Mouse (Mus musculus) T-cell, adult 66 days (primary cell): ENCODE results near the gene Rsbn1l. TPM values are rescaled to one million over a fixed set of nuclear protein-coding genes. Genes with fewer than 3 reads are reported as not detected.

Experiments used
- total RNA-seq, 2 experiments: library from RNA; stranded (reverse); gene quantifications; 3 replicates in 1 of 2; 4 replicates in 1 of 2; pipeline ENCODE4 v1.2.4; 2023

Rsbn1l gene
- 10 to 100 TPM; 65.7 to 68.1 TPM for total RNA-seq

DNA sequence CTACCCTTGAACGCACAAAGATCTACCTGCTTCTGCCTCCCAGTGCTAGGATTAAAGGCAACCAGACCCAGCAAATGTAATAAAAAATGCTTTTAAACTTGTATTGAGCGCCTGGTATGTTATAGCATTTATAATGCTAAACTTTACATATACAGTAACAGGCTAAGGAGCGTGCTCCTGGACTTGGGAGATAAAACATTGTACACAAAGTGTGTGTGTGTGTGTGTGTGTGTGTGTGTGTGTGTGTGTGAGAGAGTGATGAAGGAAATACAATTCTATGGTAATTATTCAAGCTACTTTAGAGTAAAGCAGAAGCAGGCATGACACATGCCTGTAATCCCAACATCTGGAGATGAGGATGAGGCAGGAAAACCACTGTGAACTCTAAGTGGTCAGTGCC is at the start of gene Rsbn1l:
Rsbn1l (minus strand) TSS at position 101 of the 400 bp plus-strand sequence.

DNA sequence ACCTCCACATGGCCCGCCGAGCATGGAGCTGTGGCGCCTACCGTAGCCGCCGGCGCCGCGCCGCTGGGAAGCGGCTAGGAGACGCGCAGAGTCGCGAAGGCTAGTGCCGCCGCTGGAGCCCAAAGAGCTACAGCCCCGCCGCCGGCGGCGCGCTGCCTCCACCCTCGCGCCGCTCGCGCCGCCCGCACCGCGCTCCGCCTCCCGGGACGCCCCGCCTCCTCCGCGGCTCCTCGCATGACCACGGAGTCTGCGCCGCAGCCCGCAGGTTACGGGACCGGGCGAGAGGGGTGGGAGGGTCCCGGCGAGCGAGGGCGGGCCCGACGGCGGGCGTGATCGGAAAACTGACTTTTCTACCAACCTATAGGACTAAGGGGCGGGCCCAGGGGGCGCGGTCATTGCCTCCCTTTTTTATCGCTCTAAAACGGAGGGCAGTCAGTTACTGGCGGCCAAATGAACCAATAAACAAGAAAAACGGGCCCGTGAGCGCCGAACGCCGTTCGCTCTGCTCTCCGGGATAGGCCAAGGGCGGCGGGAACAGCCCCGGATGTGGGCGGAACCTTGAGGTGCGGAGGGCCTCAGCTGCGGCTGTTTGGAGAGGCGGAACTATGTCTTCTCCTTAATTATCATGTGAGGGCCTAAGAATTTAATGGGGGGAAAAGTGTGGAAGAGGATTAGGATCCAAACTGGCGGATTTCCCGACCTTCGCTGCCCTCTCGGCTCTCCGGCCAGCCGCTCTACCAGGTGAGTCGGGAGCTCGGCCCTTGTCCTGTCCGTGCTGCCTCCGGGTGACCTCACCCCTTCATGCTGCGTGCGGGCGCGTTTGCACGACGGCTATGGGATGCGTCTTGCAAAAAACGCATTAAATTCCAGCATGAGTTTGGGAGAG is 74.0 kb downstream of the Rsbn1l start, which contains the start of the genes Phtf2 and Tmem60:
Phtf2 (minus strand) TSS at position 210 of the 886 bp plus-strand sequence.
Tmem60 (plus strand) TSS at position 277 of the 886 bp plus-strand sequence.

Other genes starting within 250 kb of the Rsbn1l start
- gene Phtf2, start 74.3 kb downstream of the Rsbn1l start, total RNA-seq: 10 to 100 TPM; 16.4 to 17.8 TPM
- gene Tmem60, start 74.2 kb downstream of the Rsbn1l start, total RNA-seq: 10 to 100 TPM; 13.2 to 13.9 TPM
- 10 to 100 TPM; 46.0 TPM for gene Ptpn12, start 99.5 kb upstream of the Rsbn1l start, total RNA-seq
- 10 to 100 TPM; 14.1 to 19.5 TPM for gene Gsap, start 229.9 kb upstream of the Rsbn1l start, total RNA-seq